Mouse (Mus musculus) B cell, adult 67 days (primary cell): Measurements from ENCODE around the gene Kdm4b. TPM values are rescaled to one million over a fixed set of nuclear protein-coding genes. Genes with fewer than 3 reads are reported as not detected.

Source experiments
- total RNA-seq, 2 experiments: library from RNA; stranded (reverse); gene quantifications; 4 replicates each; pipeline ENCODE4 v1.2.4; 2023

The Kdm4b gene
- total RNA-seq, result 10 to 100 TPM; 70.4 to 70.5 TPM

DNA sequence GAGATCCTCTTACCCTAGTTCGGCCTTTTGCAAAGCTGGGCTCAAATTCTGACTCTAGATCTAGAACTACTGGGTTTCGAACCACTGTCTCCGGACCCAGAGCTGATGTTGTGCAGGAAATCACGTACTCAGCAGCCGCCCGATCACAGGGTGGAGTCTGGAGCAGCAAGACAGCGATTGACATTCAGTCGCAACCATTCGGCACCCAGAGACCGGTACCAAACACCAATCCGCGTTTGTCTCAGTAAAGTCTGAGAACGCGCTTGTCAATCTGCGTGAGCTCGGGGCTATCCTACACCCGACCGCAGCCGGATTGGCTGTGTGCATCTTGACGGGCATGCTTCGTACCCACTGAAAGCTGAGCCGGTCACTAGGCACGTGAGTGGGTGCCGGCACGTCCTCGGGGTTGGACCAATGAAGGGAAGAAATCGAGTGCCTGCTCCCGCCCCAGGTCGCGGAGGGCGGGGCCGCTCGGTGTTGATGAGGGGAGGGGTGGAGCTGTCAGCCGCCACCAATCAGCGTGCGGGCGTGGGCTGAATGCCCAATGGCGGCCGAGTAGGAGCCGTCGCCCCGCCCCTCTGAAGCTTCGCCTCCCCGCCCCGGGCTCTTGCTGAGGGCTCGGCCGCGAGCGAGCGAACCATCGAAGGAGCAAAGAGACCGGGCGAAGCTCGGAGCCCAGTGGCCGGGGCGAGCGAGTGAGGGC lies at the start of gene Kdm4b:
Kdm4b (plus strand) TSS at position 613 of the 703 bp plus-strand sequence.

GRCm38 (mm10) chr17:56276643-56277566 lies 49.0 kb upstream of the Kdm4b start, which contains the start of gene Ticam1:
TSS of gene Ticam1 (minus strand) at chr17:56276786.

DNA sequence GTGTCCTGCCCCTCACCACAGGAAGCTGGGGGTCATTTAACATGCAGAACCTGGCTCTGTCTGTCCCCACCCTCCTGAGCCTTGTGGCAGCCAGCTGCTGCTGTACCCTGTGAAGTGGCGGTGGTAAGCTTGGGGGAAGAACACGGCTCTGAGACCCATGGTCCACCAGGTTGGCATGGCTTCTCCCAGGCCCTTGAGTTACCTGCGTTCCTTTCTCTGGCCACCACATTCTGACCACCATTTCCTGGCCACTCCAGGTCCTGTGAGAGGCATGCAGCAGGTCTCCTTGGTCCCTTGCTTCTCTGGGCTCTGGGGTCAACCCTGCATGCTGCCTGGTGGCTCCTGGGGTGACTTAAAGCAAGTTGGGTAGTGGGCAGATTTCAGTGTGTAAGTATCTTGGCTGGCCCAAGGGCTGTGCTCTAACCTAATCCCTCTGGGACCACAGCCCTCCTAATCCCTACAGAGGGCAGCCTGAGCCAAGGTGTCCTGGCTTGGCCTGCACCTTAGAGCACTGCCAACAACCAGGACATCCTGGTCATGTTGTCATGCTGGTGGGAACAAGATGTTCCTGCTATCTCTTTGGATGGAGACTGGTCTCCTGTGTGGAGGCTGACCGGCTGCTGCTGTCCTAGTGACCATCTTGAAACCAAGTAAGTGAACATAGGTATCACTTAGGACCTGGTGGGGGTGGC lies 33.2 kb upstream of the Kdm4b start, which contains the start of gene Plin3:
Plin3 (minus strand) TSS at position 343 of the 692 bp plus-strand sequence.

GRCm38 (mm10) chr17:56300186-56300585 lies 25.7 kb upstream of the Kdm4b start, which contains the start of gene Arrdc5:
TSS of gene Arrdc5 (minus strand) at chr17:56300286.

DNA sequence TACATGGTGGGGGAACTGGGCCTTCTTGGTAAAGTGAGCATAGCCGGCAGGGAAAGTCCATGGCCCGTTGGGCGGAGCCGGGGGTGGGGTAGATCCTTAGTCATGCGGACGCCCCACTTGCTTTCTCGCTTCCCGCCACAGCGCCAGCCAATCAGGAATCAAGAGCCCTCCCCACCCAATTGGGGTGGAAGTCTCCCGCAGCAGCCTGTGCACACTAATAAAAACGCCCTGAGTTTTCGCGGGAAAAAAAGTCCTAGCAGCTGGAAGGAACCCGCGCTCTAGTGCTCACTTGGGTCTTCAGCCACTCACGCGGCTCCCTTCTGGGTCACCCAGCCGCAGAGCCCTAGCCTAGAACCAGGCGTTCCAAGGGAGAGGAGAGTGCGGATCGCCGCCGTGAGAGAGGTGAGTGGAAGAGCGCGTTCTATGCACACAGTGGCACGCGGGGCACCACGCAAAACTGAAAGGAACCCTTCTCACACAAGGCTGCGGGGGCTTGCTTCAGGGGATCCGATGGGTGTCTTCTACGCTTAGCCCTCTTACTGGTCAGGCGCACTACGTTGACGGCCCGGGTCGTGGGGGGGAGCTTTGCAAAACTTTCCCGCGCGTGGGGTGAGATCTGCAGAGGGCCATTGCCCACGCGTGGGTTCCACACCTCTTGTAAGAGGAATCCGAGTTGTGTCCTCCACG lies 22.6 kb upstream of the Kdm4b start, which contains the start of gene Uhrf1:
Uhrf1 (plus strand) TSS at position 162 of the 687 bp plus-strand sequence.

Other genes with a start within 250 kb of the Kdm4b start
- 100 to 1,000 TPM; 121 to 127 TPM for gene Hdgfl2, start 246.4 kb upstream of the Kdm4b start, total RNA-seq
- not detected for gene Plin4, start 216.3 kb upstream of the Kdm4b start, total RNA-seq
- not detected for gene Plin5, start 208.5 kb upstream of the Kdm4b start, total RNA-seq
- gene Lrg1, start 204.1 kb upstream of the Kdm4b start, total RNA-seq, result not detected
- gene Sema6b, start 185.7 kb upstream of the Kdm4b start, total RNA-seq, result under 1 TPM; 0.87 to 0.92 TPM
- gene Tnfaip8l1, start 163.6 kb upstream of the Kdm4b start, total RNA-seq, result under 1 TPM; 0.33 to 0.46 TPM
- 10 to 100 TPM; 45.9 to 46.6 TPM for gene Mydgf, start 142.1 kb upstream of the Kdm4b start, total RNA-seq
- 10 to 100 TPM; 53.3 to 54.6 TPM for gene Dpp9, start 107.2 kb upstream of the Kdm4b start, total RNA-seq
- gene Fem1a, start 69.3 kb upstream of the Kdm4b start, total RNA-seq, result 10 to 100 TPM; 31.8 to 31.9 TPM
- gene Ticam1, start 49.3 kb upstream of the Kdm4b start, total RNA-seq, result 10 to 100 TPM; 25.3 to 27.6 TPM
- 10 to 100 TPM; 16.4 to 18.5 TPM for gene Plin3, start 33.2 kb upstream of the Kdm4b start, total RNA-seq
- not detected for gene Arrdc5, start 25.8 kb upstream of the Kdm4b start, total RNA-seq
- 10 to 100 TPM in 1 of 2 experiments, 1 to 10 TPM in 1; 7.8 to 10.9 TPM for gene Uhrf1, start 22.7 kb upstream of the Kdm4b start, total RNA-seq
- gene Ptprs, start 150.4 kb downstream of the Kdm4b start, total RNA-seq, result 10 to 100 TPM; 15.0 to 15.7 TPM
- not detected for gene Znrf4, start 186.4 kb downstream of the Kdm4b start, total RNA-seq
- gene Gm20219, start 228.3 kb downstream of the Kdm4b start, total RNA-seq, result 10 to 100 TPM; 12.4 to 13.1 TPM